Mouse (Mus musculus) lung, adult 18-20 months (tissue): Measurements from ENCODE around the gene Gm26920.

Experiments used
- DNase-seq, 2 experiments: peaks; one replicate each; pipeline ENCODE4 v3.0.0; 2022; ENCODE audit warnings: mixed read lengths in 2 of 2

Gene Gm26920

GRCm38 (mm10) chr7:30050882-30051548, 39.2 kb downstream of the Gm26920 start, which contains the start of gene Zfp14:
Gene Zfp14 (minus strand): TSS chr7:30051380.
- peak; percentile 91 to 93 for DNase-seq

- no peak for DNase-seq
Measured at GRCm38 (mm10) chr7:30048126-30048525, 42.1 kb downstream of the Gm26920 start.

- no peak for DNase-seq
Measured at GRCm38 (mm10) chr7:30044354-30044753, 45.9 kb downstream of the Gm26920 start.

- DNase-seq = no peak
Measured at GRCm38 (mm10) chr7:30034331-30034730, 55.9 kb downstream of the Gm26920 start.

- no peak for DNase-seq
Measured at GRCm38 (mm10) chr7:30031379-30031778, 58.8 kb downstream of the Gm26920 start.

GRCm38 (mm10) chr7:30030677-30031076, 59.5 kb downstream of the Gm26920 start:
- DNase-seq = no peak

- DNase-seq = no peak
Measured at GRCm38 (mm10) chr7:30028572-30028971, 61.6 kb downstream of the Gm26920 start.

GRCm38 (mm10) chr7:30027331-30027730, 62.9 kb downstream of the Gm26920 start:
- no peak for DNase-seq

GRCm38 (mm10) chr7:30025358-30025757, 64.9 kb downstream of the Gm26920 start:
- DNase-seq = no peak

GRCm38 (mm10) chr7:30023800-30024199, 66.4 kb downstream of the Gm26920 start:
- DNase-seq = no peak

- DNase-seq = no peak
Measured at GRCm38 (mm10) chr7:30023324-30023723, 66.9 kb downstream of the Gm26920 start.

GRCm38 (mm10) chr7:30019543-30019942, 70.7 kb downstream of the Gm26920 start:
- DNase-seq = no peak

- DNase-seq = no peak
Measured at GRCm38 (mm10) chr7:30017226-30017625, 73.0 kb downstream of the Gm26920 start.

- DNase-seq = peak in 1 of 2 experiments; percentile 28
Measured at GRCm38 (mm10) chr7:30012956-30013363, 77.2 kb downstream of the Gm26920 start.

GRCm38 (mm10) chr7:30010551-30011195, 79.5 kb downstream of the Gm26920 start:
- DNase-seq = no peak

- DNase-seq = peak in 1 of 2 experiments; percentile 16
Measured at GRCm38 (mm10) chr7:30009321-30010085, 80.7 kb downstream of the Gm26920 start.

- DNase-seq = peak in 1 of 2 experiments; percentile 5
Measured at GRCm38 (mm10) chr7:30008020-30008690, 82.1 kb downstream of the Gm26920 start.

- DNase-seq = no peak
Measured at GRCm38 (mm10) chr7:30007601-30008000, 82.6 kb downstream of the Gm26920 start.
